Mouse (Mus musculus): Measurements from ENCODE around the gene Zfp663.

Gene Zfp663

GRCm38 (mm10) chr2:165321381-165321888, 47.1 kb downstream of the Zfp663 start:
- CTCF ChIA-PET: interaction anchor here (1.0 to 1.4 kb wide), 2 partner anchors 17 to 34 kb away, joined by 3 to 4 read pairs; partner anchors contain the start of gene Slc35c2

DNA sequence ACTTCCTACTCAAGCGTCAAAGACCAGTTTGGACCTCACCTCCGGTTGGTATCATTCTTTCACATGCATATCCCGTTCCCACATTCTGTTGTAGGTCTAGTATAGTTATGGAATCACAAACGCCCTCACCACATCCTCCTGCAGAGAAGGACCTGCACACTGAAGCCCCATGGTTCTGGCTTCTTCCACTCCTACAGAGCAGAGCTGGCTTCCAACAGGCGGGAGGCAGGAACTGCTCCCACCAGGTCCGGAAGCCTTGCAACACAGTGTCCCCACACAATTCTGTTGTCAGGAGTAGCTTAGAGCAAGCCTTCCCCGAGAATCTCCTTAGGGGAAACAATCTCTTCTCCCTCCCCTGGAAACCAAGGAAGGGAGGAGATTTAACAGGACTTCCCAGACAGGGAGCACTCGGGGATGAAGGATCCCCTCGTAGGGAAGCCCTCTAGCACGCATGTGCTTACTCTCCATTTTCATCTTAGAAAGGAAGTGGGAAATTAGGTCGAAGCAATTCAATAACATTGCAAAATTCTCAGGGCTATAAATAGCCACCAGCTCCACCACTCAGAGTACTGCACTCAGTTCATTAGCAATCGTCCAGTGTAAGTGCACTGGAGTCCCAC, 47.9 kb downstream of the Zfp663 start:
- CTCF ChIA-PET: interaction anchor here (1.4 kb wide), 1 partner anchor 33 kb away, joined by 4 read pairs; the partner anchor contains the start of gene Slc35c2

DNA sequence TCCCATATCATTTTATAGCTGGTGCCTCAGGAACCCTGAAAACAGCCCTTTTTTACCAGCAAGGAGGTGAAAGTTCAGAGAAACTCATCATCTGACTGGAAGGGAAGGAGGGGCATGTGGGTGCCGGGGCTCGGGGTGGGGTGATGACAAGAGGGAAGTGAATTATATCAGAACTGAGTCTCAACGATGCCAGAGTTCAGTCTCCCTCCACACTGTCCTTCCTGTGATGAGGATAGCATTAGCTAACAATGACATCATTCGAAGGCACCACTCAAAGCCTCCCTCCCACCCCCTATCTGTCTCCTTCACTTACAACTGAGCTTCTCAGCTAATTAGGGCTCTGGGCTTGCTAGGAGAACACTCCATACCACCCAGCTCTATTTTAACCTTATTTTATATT, 49.0 kb downstream of the Zfp663 start:
- CTCF ChIA-PET: no interaction called here

DNA sequence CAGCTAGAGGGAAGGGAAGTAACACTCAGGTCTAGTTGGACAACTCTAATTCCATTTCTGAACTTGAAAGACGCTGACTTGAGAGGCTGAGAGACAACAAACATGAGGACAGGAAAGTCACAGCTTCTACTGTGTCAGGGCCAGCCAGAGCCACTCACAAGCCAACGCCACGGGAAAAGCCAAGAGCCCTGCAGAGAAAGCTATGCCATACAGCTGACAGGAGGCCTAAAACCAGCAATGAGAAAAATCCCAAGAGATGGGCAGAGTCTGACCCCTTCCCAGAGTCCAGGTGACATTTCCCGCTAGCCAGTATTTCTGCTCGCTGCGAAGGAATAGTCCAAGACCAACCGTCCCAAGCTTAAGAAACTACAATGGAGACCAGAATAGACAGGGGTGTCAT, 49.6 kb downstream of the Zfp663 start:
- CTCF ChIA-PET: no interaction called here

- CTCF ChIA-PET: no interaction called here
These were observed 50.8 kb downstream of the Zfp663 start for GRCm38 (mm10) chr2:165317621-165318263.

- CTCF ChIA-PET: no interaction called here
These were observed 51.6 kb downstream of the Zfp663 start for GRCm38 (mm10) chr2:165316837-165317473.

- CTCF ChIA-PET: no interaction called here
These were observed 52.3 kb downstream of the Zfp663 start for GRCm38 (mm10) chr2:165316204-165316603.

DNA sequence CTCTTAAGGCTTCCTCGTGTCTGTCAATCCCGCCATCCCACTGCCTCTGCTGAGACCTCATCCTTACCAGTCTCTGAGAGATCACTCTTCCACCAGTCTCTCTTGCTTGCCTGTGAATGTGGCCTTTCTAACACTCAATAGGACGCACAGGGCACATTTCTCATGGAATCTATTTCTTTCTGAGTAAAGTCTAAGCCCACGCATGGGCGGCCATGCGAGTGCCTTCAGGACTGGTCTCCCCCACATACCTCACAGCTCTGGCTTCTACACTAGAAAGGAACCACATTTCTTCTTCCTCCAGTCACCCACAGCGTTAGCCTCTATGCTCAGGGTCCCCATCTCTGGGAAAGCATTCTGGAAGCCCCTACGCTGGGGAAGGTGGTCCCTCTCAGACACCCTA, 54.3 kb downstream of the Zfp663 start:
- CTCF ChIA-PET: no interaction called here

DNA sequence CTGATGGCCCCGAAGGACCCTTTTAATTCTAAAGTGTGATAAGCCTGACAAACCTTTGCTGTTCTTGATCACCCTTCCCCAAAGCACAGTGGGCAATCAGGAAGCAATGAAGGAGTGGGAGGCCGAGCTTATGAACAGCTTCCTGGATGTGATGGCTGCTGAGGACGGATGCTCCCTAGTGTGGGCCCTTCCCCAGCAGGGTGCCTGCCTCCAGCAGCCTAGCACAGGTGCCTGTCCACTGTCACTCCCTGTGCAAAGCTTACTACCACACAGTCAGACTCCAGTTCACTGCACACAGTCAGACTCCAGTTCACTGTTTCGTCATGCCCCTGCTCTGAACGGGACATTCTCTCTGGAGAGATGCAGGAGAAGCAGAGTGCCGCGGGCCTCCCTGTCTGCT, 56.1 kb downstream of the Zfp663 start:
- CTCF ChIA-PET: no interaction called here

DNA sequence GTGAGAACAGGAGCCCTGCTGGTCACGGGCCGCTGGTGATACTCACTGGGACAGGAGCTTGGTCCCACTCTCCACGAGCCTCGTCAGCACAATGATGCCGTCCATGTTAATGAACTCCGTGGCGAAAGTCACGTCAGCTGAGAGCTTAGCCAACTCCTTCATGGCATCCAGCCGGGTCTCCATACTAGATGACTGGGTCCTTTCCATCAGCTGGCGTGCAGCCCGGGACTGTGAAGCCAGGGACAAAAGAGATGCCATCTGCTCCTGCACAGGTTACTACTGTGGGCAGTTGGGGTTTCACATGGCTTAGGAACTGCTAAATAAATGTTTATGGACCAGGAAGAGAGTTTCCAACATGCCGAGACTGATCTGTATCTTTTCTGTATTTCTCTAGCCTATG, 57.0 kb downstream of the Zfp663 start:
- CTCF ChIA-PET: no interaction called here

DNA sequence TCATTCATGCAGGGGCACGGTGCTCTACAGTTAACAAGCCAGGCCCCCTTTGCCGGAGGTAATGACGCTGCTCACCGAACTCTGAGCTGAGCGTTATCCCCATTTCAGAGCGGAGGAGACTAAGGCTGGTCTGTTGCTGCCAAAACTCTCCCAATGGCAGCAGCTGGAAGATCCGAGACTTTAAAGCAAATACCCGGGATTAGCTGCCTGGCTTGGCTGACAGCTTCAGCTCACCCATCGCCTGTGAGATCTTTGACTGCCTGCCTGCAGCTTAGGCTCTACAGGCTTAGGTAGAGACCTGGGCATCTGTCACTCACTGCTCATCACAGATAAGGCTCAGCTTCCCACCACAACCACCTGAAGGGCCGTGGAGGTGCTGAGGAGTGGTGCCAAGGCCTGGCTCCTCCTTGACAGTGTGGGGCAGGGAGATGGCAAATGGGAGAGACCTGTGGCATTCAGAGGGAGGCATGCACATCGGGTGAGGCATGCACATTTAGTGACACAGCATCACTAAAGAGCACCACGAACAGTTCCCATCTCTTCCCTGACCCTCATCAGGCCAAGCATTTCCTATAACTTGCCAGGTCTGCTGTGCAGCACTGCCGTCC, 57.6 kb downstream of the Zfp663 start:
- CTCF ChIA-PET: no interaction called here

- CTCF ChIA-PET: no interaction called here
These were observed 60.7 kb downstream of the Zfp663 start for GRCm38 (mm10) chr2:165307801-165308200.

DNA sequence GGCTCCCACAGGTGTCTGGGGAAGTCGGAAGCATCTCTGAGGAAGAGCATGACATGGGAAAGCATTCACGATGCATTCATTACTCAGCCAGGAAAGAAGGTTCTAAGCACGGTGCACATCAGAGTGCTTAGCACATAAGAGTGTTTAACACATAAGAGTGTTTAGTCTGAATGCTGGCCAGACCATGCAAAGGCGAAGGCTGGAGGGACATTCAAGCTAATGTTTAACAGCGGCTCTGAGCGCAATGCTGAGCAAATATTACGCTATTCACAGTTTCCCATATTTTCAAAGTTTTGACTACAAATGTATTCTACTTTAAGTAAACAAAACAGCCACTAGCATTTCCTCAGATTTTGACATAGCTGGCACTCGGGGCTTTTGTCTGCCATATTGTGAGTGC, 63.1 kb downstream of the Zfp663 start:
- CTCF ChIA-PET: no interaction called here

DNA sequence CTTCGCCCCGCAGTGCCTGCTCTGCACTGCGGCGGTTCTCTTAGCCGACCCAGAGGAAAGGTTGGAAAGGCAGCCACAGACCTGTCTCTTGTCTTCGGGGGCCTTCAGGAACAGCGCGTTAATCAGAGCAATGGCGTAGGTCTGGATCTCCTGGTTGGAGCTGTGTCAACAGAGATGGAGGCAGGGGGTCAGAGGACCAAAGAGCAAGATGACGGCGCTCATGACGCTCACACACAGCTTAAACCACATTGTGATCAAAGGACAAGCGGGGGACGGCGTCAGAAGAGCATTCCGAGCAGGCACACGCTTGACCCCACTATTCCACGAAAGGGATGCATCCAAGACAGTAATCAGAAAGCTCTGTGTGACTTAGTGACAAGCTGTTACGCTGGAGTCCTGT, 63.7 kb downstream of the Zfp663 start:
- CTCF ChIA-PET: no interaction called here

- CTCF ChIA-PET: no interaction called here
These were observed 65.0 kb downstream of the Zfp663 start for GRCm38 (mm10) chr2:165303354-165304012.

DNA sequence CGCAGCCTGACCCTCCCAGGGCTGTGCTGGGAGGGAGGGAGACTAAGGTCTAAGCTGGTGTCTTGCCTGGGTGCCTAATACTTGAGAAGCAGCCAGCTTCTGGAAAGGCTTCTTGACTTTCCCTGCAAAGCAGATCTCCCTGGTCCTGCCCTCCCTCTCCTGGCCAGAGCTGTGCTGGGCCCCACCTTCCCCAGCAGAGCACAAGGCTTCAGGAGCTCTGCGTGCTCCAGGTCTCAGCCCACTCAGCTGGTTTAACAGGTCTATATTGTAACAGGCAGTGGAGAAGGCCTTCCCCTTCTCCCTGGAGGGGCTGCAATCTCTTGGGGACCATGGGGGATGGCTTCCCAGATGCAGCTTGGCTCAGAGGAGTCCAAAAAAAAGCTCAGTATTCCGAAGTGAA, 67.1 kb downstream of the Zfp663 start:
- CTCF ChIA-PET: no interaction called here
